Mouse (Mus musculus): ENCODE results near the gene Zbtb4. TPM values are rescaled to one million over a fixed set of nuclear protein-coding genes. Genes with fewer than 3 reads are reported as not detected.
A peak's percentile ranks its signal among the peaks of the same experiment; 100 is the strongest.

Zbtb4 gene
- total RNA-seq, 1 experiment, result 1.6 TPM

GRCm38 (mm10) chr11:69797924-69798323 lies 32.2 kb downstream of the Zbtb4 start:
- Histone ChIP-seq H3K27ac (ENCODE audit: insufficient read depth, low read depth, low read length, poor library complexity, severe bottlenecking) (no peak overlapping the region), H3K36me3 (ENCODE audit: control insufficient read depth, insufficient read depth, low read length, poor library complexity, severe bottlenecking) (no peaks in the 10 kb centered on the region), H3K9ac (ENCODE audit: insufficient read depth, low read depth, low read length, poor library complexity, severe bottlenecking) (no peak overlapping the region), H3K9me3 (ENCODE audit: control insufficient read depth, insufficient read depth, low read depth, low read length) (no peaks in the 10 kb centered on the region), H3K4me1 (ENCODE audit: control insufficient read depth in 2 of 2, insufficient read depth in 2 of 2, low read length in 2 of 2, poor library complexity in 1 of 2) (peaks cover 3 to 12% of the 10 kb centered on the region in 2 experiments), H3K4me3 (ENCODE audit: insufficient read depth in 1 of 2, low read depth in 1 of 2, low read length in 2 of 2, poor library complexity in 1 of 2, severe bottlenecking in 1 of 2) (no peak overlapping the region)
- in situ Hi-C loops (cut with MboI; ENCODE audit: low sequenced_read_pairs in 2 of 2, unreplicated experiment in 2 of 2), result no loop called here
- TF ChIP-seq CHD2 (IDR thresholded peaks at IDR 0.05; ENCODE audit: low read depth, low read length) (no peak), ZNF384 (IDR thresholded peaks at IDR 0.05; ENCODE audit: low read depth, low read length) (no peak), MAFK (IDR thresholded peaks at IDR 0.05; ENCODE audit: insufficient read depth, low read depth, low read length) (no peak), HCFC1 (IDR thresholded peaks at IDR 0.05; ENCODE audit: borderline replicate concordance, insufficient read depth, low read length) (no peak), ZC3H11A (IDR thresholded peaks at IDR 0.05; ENCODE audit: borderline replicate concordance, low read depth, low read length) (no peak)
- DNase-seq (ENCODE audit: low read depth, low spot score), result no peak

GRCm38 (mm10) chr11:69799394-69800137 lies 33.9 kb downstream of the Zbtb4 start:
- Histone ChIP-seq H3K9ac (ENCODE audit: insufficient read depth, low read depth, low read length, poor library complexity, severe bottlenecking) (peak overlapping the region; percentile 70), H3K27ac (ENCODE audit: insufficient read depth, low read depth, low read length, poor library complexity, severe bottlenecking) (no peak overlapping the region), H3K9me3 (ENCODE audit: control insufficient read depth, insufficient read depth, low read depth, low read length) (no peaks in the 10 kb centered on the region), H3K36me3 (ENCODE audit: control insufficient read depth, insufficient read depth, low read length, poor library complexity, severe bottlenecking) (no peaks in the 10 kb centered on the region; the same call in 1 of the 2 replicates), H3K4me3 (ENCODE audit: insufficient read depth in 1 of 2, low read depth in 1 of 2, low read length in 2 of 2, poor library complexity in 1 of 2, severe bottlenecking in 1 of 2) (peak overlapping the region; percentile 68 to 81), H3K4me1 (ENCODE audit: control insufficient read depth in 2 of 2, insufficient read depth in 2 of 2, low read length in 2 of 2, poor library complexity in 1 of 2) (peaks cover 6 to 18% of the 10 kb centered on the region in 2 experiments)
- TF ChIP-seq MAFK (IDR thresholded peaks at IDR 0.05; ENCODE audit: insufficient read depth, low read depth, low read length), result no peak
- TF ChIP-seq CHD2 (IDR thresholded peaks at IDR 0.05; ENCODE audit: low read depth, low read length), result no peak
- TF ChIP-seq HCFC1 (IDR thresholded peaks at IDR 0.05; ENCODE audit: borderline replicate concordance, insufficient read depth, low read length), result no peak
- TF ChIP-seq ZC3H11A (IDR thresholded peaks at IDR 0.05; ENCODE audit: borderline replicate concordance, low read depth, low read length), result no peak
- no peak for TF ChIP-seq ZNF384 (IDR thresholded peaks at IDR 0.05; ENCODE audit: low read depth, low read length)
- in situ Hi-C loops (cut with MboI; ENCODE audit: low sequenced_read_pairs in 2 of 2, unreplicated experiment in 2 of 2), result loop anchor here in 1 of 2 experiments (10.0 kb wide), 1 partner anchor 75 kb away; the partner anchor contains the start of gene Tmem95
- DNase-seq (ENCODE audit: low read depth, low spot score), result no peak

GRCm38 (mm10) chr11:69800138-69800391 lies 34.4 kb downstream of the Zbtb4 start:
- Histone ChIP-seq H3K9me3 (ENCODE audit: control insufficient read depth, insufficient read depth, low read depth, low read length) (no peaks in the 10 kb centered on the region), H3K36me3 (ENCODE audit: control insufficient read depth, insufficient read depth, low read length, poor library complexity, severe bottlenecking) (no peaks in the 10 kb centered on the region; the same call in 1 of the 2 replicates), H3K4me3 (ENCODE audit: insufficient read depth in 1 of 2, low read depth in 1 of 2, low read length in 2 of 2, poor library complexity in 1 of 2, severe bottlenecking in 1 of 2) (peak overlapping the region; percentile 68 to 81), H3K4me1 (ENCODE audit: control insufficient read depth in 2 of 2, insufficient read depth in 2 of 2, low read length in 2 of 2, poor library complexity in 1 of 2) (peaks cover 3 to 18% of the 10 kb centered on the region in 2 experiments), H3K27ac (ENCODE audit: insufficient read depth, low read depth, low read length, poor library complexity, severe bottlenecking) (no peak overlapping the region), H3K9ac (ENCODE audit: insufficient read depth, low read depth, low read length, poor library complexity, severe bottlenecking) (peak overlapping the region; percentile 70)
- TF ChIP-seq ZC3H11A (IDR thresholded peaks at IDR 0.05; ENCODE audit: borderline replicate concordance, low read depth, low read length) (no peak), MAFK (IDR thresholded peaks at IDR 0.05; ENCODE audit: insufficient read depth, low read depth, low read length) (peak; percentile 93), CHD2 (IDR thresholded peaks at IDR 0.05; ENCODE audit: low read depth, low read length) (no peak)
- DNase-seq (ENCODE audit: low read depth, low spot score), result no peak
- in situ Hi-C loops (cut with MboI; ENCODE audit: low sequenced_read_pairs in 2 of 2, unreplicated experiment in 2 of 2), result loop anchor here in 1 of 2 experiments (10.0 kb wide), 1 partner anchor 75 kb away; the partner anchor contains the start of gene Tmem95

- peaks cover 3 to 18% of the 10 kb centered on the region in 2 experiments; a peak in 3 of 4 replicates for H3K4me1 ChIP-seq (ENCODE audit: control insufficient read depth in 2 of 2, insufficient read depth in 2 of 2, low read length in 2 of 2, poor library complexity in 1 of 2)
- no peaks in the 10 kb centered on the region for H3K9me3 ChIP-seq (ENCODE audit: control insufficient read depth, insufficient read depth, low read depth, low read length)
- H3K36me3 ChIP-seq (ENCODE audit: control insufficient read depth, insufficient read depth, low read length, poor library complexity, severe bottlenecking), result no peaks in the 10 kb centered on the region; the same call in 1 of the 2 replicates
- peak overlapping the region; percentile 70 for H3K9ac ChIP-seq (ENCODE audit: insufficient read depth, low read depth, low read length, poor library complexity, severe bottlenecking)
- DNase-seq (ENCODE audit: low read depth, low spot score), result no peak
- no peak for TF ChIP-seq ZNF384 (IDR thresholded peaks at IDR 0.05; ENCODE audit: low read depth, low read length)
- peak; percentile 71; the same call in 1 of the 2 replicates for TF ChIP-seq CHD2 (IDR thresholded peaks at IDR 0.05; ENCODE audit: low read depth, low read length)
- H3K4me3 ChIP-seq (ENCODE audit: insufficient read depth in 1 of 2, low read depth in 1 of 2, low read length in 2 of 2, poor library complexity in 1 of 2, severe bottlenecking in 1 of 2), result peak overlapping the region; percentile 68 to 81
- in situ Hi-C loops (cut with MboI; ENCODE audit: low sequenced_read_pairs in 2 of 2, unreplicated experiment in 2 of 2), result loop anchor here in 1 of 2 experiments (10.0 kb wide), 1 partner anchor 74 kb away; the partner anchor contains the start of gene Tmem95
- H3K27ac ChIP-seq (ENCODE audit: insufficient read depth, low read depth, low read length, poor library complexity, severe bottlenecking), result peak overlapping the region; percentile 30; the same call in 1 of the 2 replicates
Observed at GRCm38 (mm10) chr11:69800392-69801197, 34.9 kb downstream of the Zbtb4 start.
